Mouse (Mus musculus) bone marrow, adult 2 months (tissue): ENCODE data around the gene Oxsm.

Experiments used
- CTCF ChIP-seq: fragments of 200-500 bp; IDR thresholded peaks from 2 replicates; pipeline ENCODE4 v1.5.1; 2011; ENCODE audit warnings: low read length, control low read depth; ENCODE audit not compliant: control insufficient read depth, insufficient read depth
- POLR2A ChIP-seq: fragments of 200-500 bp; IDR thresholded peaks from 2 replicates; pipeline ENCODE4 v1.6.1; 2011; ENCODE audit warnings: low read depth, mild to moderate bottlenecking, control low read depth, low read length, borderline replicate concordance; ENCODE audit not compliant: control insufficient read depth

GRCm38 (mm10) chr14:16245127-16245526 is 4.5 kb downstream of the Oxsm start:
- TF ChIP-seq POLR2A (no peak), CTCF (no peak)
